Mouse (Mus musculus): ENCODE results near the gene Rgs7bp. TPM values are rescaled to one million over a fixed set of nuclear protein-coding genes. Genes with fewer than 3 reads are reported as not detected.

Gene Rgs7bp
- total and polyA plus RNA-seq, 2 experiments from 2014 or later, result 7.2 to 16.8 TPM

DNA sequence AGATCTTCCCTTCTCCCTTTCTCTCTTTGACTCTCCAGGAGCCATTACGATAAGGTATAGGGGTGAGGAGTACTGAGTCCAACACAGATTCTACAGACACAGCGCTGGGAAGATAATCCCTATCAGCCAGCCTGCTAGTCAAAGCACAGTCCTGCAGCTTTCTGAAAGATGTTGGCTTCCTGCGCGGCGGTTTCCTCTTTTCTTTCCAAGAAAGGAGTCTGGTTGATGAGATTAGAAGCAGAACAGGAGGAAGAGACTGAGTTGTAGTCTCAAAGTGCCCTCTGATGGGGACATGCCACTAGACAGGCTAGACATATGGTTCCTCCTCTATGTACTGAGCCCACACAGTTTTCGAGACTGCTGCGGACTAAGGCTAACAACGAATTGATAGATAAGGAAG, 6.1 kb downstream of the Rgs7bp start:
- H3K4me3 ChIP-seq (ENCODE audit: low read depth, low read length), result no peak overlapping the region
- H3K9ac ChIP-seq (replicated peaks; ENCODE audit: low read length, poor library complexity, severe bottlenecking), result no peak overlapping the region
- H3K9me3 ChIP-seq (ENCODE audit: low read length), result no peaks in the 10 kb centered on the region
- H3K4me1 ChIP-seq (ENCODE audit: insufficient read depth, low read length), result 0 out of 2 replicates have a peak, but pooled peaks cover 3% of the 10 kb centered on the region
- WGBS, result 70% methylated on average over 8 of the region's 8 CpGs
- DNase-seq (ENCODE audit: low spot score), result peak; percentile 9
- TF ChIP-seq CTCF (IDR thresholded peaks at IDR 0.05), result peak; percentile 16; the same call in 1 of the 2 replicates
- ATAC-seq (ENCODE audit: low FRiP score), result no peak
- no peaks in the 10 kb centered on the region for H3K27me3 ChIP-seq (ENCODE audit: insufficient read depth, low read length)
- no peak overlapping the region for H3K27ac ChIP-seq (ENCODE audit: low read depth, low read length)
- H3K36me3 ChIP-seq (ENCODE audit: insufficient read depth, low read length), result no peaks in the 10 kb centered on the region
- no peak overlapping the region for H3K4me2 ChIP-seq (ENCODE audit: low read depth, low read length, poor library complexity, severe bottlenecking)

- no peak for ATAC-seq (ENCODE audit: low FRiP score)
- H3K27me3 ChIP-seq (ENCODE audit: insufficient read depth, low read length), result no peaks in the 10 kb centered on the region
- TF ChIP-seq CTCF (IDR thresholded peaks at IDR 0.05), result no peak
- no peak for DNase-seq (ENCODE audit: low spot score)
- H3K27ac ChIP-seq (ENCODE audit: low read depth, low read length), result no peak overlapping the region
- no peak overlapping the region for H3K9ac ChIP-seq (replicated peaks; ENCODE audit: low read length, poor library complexity, severe bottlenecking)
- WGBS, result 74% methylated on average over 9 of the region's 9 CpGs
- no peaks in the 10 kb centered on the region for H3K9me3 ChIP-seq (ENCODE audit: low read length)
- no peaks in the 10 kb centered on the region for H3K4me1 ChIP-seq (ENCODE audit: insufficient read depth, low read length)
- no peaks in the 10 kb centered on the region for H3K36me3 ChIP-seq (ENCODE audit: insufficient read depth, low read length)
- H3K4me2 ChIP-seq (ENCODE audit: low read depth, low read length, poor library complexity, severe bottlenecking), result no peak overlapping the region
- H3K4me3 ChIP-seq (ENCODE audit: low read depth, low read length), result no peak overlapping the region
Observed at GRCm38 (mm10) chr13:105047377-105047776, 7.4 kb downstream of the Rgs7bp start.

- Histone ChIP-seq H3K27ac (ENCODE audit: low read depth, low read length) (no peak overlapping the region), H3K36me3 (ENCODE audit: insufficient read depth, low read length) (no peaks in the 10 kb centered on the region), H3K9ac (replicated peaks; ENCODE audit: low read length, poor library complexity, severe bottlenecking) (no peak overlapping the region), H3K4me3 (ENCODE audit: low read depth, low read length) (no peak overlapping the region), H3K27me3 (ENCODE audit: insufficient read depth, low read length) (no peaks in the 10 kb centered on the region), H3K4me2 (ENCODE audit: low read depth, low read length, poor library complexity, severe bottlenecking) (no peak overlapping the region), H3K9me3 (ENCODE audit: low read length) (no peaks in the 10 kb centered on the region), H3K4me1 (ENCODE audit: insufficient read depth, low read length) (no peaks in the 10 kb centered on the region)
- ATAC-seq (ENCODE audit: low FRiP score) (no peak), DNase-seq (ENCODE audit: low spot score) (no peak)
- 50% methylated on average over 3 of the region's 3 CpGs for WGBS
- no peak for TF ChIP-seq CTCF (IDR thresholded peaks at IDR 0.05)
Observed at GRCm38 (mm10) chr13:105043882-105044281, 10.8 kb downstream of the Rgs7bp start.

DNA sequence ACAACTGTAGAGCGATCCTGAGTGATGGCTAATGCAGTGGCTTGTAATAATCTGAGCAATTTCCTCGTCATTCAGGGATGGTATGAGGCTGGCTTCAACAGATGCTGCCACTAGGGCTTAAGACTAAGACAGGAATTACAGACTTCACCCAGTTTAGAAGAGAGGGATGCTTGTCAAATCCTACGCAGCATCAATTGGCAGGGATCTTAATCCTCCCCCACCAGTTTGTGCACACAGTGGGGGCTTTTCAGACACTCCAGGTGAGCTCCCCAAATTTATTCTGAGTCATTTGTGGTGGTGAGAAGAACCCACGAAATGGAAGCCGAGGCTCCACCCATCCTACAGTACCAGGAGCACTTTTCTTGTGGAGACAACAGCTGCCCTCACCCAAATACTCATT, 16.4 kb downstream of the Rgs7bp start:
- ATAC-seq (ENCODE audit: low FRiP score), result no peak
- 71% methylated on average over 5 of the region's 5 CpGs for WGBS
- Histone ChIP-seq H3K36me3 (ENCODE audit: insufficient read depth, low read length) (no peaks in the 10 kb centered on the region), H3K4me2 (ENCODE audit: low read depth, low read length, poor library complexity, severe bottlenecking) (no peak overlapping the region), H3K4me3 (ENCODE audit: low read depth, low read length) (no peak overlapping the region), H3K9ac (replicated peaks; ENCODE audit: low read length, poor library complexity, severe bottlenecking) (no peak overlapping the region), H3K27me3 (ENCODE audit: insufficient read depth, low read length) (no peaks in the 10 kb centered on the region), H3K4me1 (ENCODE audit: insufficient read depth, low read length) (no peaks in the 10 kb centered on the region), H3K27ac (ENCODE audit: low read depth, low read length) (no peak overlapping the region), H3K9me3 (ENCODE audit: low read length) (no peaks in the 10 kb centered on the region)
- TF ChIP-seq CTCF (IDR thresholded peaks at IDR 0.05), result no peak
- no peak for DNase-seq (ENCODE audit: low spot score)

DNA sequence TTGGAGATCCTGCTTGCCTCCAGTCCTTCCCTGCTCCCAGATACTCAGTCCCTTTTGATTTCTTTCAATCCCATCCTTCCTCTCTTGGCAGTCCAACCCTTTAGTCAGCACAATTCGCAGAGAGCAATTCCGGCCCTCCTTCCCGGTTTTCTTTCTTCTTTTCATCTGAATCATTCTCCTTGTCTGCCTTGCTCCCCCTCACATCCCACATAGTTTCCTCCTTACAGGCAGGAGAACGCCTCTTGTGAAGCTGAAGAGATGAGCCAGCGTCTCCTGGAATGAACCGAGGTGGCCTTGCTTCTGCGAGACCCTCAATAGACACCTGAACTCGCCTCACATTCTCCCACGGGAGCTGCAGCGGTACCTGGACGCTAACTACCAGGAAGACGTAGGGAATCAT, 16.9 kb downstream of the Rgs7bp start:
- Histone ChIP-seq H3K4me3 (ENCODE audit: low read depth, low read length) (no peak overlapping the region), H3K27me3 (ENCODE audit: insufficient read depth, low read length) (no peaks in the 10 kb centered on the region), H3K9me3 (ENCODE audit: low read length) (no peaks in the 10 kb centered on the region), H3K4me2 (ENCODE audit: low read depth, low read length, poor library complexity, severe bottlenecking) (no peak overlapping the region), H3K9ac (replicated peaks; ENCODE audit: low read length, poor library complexity, severe bottlenecking) (no peak overlapping the region), H3K36me3 (ENCODE audit: insufficient read depth, low read length) (no peaks in the 10 kb centered on the region), H3K4me1 (ENCODE audit: insufficient read depth, low read length) (no peaks in the 10 kb centered on the region), H3K27ac (ENCODE audit: low read depth, low read length) (no peak overlapping the region)
- DNase-seq (ENCODE audit: low spot score), result no peak
- no peak for ATAC-seq (ENCODE audit: low FRiP score)
- no peak for TF ChIP-seq CTCF (IDR thresholded peaks at IDR 0.05)
- WGBS, result 85% methylated on average over 12 of the region's 12 CpGs

DNA sequence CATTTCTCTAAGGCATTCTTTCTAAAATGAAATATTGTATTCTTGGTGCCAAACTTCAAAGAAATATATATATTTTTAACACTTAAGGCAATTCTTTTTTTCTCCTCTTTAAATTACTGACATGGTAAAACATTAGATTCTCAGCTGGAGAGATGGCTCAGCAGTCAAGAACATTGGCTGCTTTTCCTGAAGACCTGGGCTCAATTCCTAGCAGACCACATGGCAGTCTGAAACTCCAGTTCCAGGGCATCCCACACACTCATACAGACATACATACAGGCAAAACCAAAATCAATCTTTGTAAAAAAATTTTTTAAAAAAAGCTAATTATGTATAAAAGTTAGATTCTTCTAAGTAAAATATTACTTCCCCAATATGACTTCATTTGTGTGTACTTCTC, 22.8 kb downstream of the Rgs7bp start:
- ATAC-seq (ENCODE audit: low FRiP score), result no peak
- H3K4me1 ChIP-seq (ENCODE audit: insufficient read depth, low read length), result no peaks in the 10 kb centered on the region
- no peak overlapping the region for H3K4me2 ChIP-seq (ENCODE audit: low read depth, low read length, poor library complexity, severe bottlenecking)
- no peak for DNase-seq (ENCODE audit: low spot score)
- no peak for TF ChIP-seq CTCF (IDR thresholded peaks at IDR 0.05)
- H3K9me3 ChIP-seq (ENCODE audit: low read length), result no peaks in the 10 kb centered on the region
- H3K36me3 ChIP-seq (ENCODE audit: insufficient read depth, low read length), result no peaks in the 10 kb centered on the region
- H3K27ac ChIP-seq (ENCODE audit: low read depth, low read length), result no peak overlapping the region
- H3K9ac ChIP-seq (replicated peaks; ENCODE audit: low read length, poor library complexity, severe bottlenecking), result no peak overlapping the region
- no peak overlapping the region for H3K4me3 ChIP-seq (ENCODE audit: low read depth, low read length)
- H3K27me3 ChIP-seq (ENCODE audit: insufficient read depth, low read length), result no peaks in the 10 kb centered on the region
